Mouse (Mus musculus): ENCODE results near the gene Mybph.

The Mybph gene

GRCm38 (mm10) chr1:134184089-134184488 is 9.2 kb upstream of the Mybph start:
- no peak for DNase-seq (ENCODE audit: low spot score in 2 of 2)

GRCm38 (mm10) chr1:134188217-134188616 is 5.0 kb upstream of the Mybph start:
- no peak for DNase-seq (ENCODE audit: low spot score in 2 of 2)

- peak in 1 of 2 experiments; percentile 55 for DNase-seq (ENCODE audit: low spot score in 2 of 2)
Observed at GRCm38 (mm10) chr1:134188989-134189729, 4.1 kb upstream of the Mybph start.

GRCm38 (mm10) chr1:134191192-134191591 is 2.1 kb upstream of the Mybph start:
- DNase-seq (ENCODE audit: low spot score in 2 of 2) = no peak

GRCm38 (mm10) chr1:134192024-134192423 is 1.2 kb upstream of the Mybph start:
- DNase-seq (ENCODE audit: low spot score in 2 of 2) = no peak

- DNase-seq (ENCODE audit: low spot score in 2 of 2) = no peak
Observed at GRCm38 (mm10) chr1:134193674-134194197, 488 bp downstream of the Mybph start.

GRCm38 (mm10) chr1:134194298-134195022 is 1.2 kb downstream of the Mybph start:
- no peak for DNase-seq (ENCODE audit: low spot score in 2 of 2)

GRCm38 (mm10) chr1:134195117-134195516 is 1.9 kb downstream of the Mybph start:
- no peak for DNase-seq (ENCODE audit: low spot score in 2 of 2)

GRCm38 (mm10) chr1:134195571-134195970 is 2.3 kb downstream of the Mybph start:
- peak; percentile 49 to 68 for DNase-seq (ENCODE audit: low spot score in 2 of 2)

- DNase-seq (ENCODE audit: low spot score in 2 of 2) = no peak
Observed at GRCm38 (mm10) chr1:134195979-134196378, 2.7 kb downstream of the Mybph start.

- DNase-seq (ENCODE audit: low spot score in 2 of 2) = peak; percentile 78 to 79
Observed at GRCm38 (mm10) chr1:134196386-134196785, 3.1 kb downstream of the Mybph start.

GRCm38 (mm10) chr1:134197325-134197982 is 4.2 kb downstream of the Mybph start:
- DNase-seq (ENCODE audit: low spot score in 2 of 2) = no peak

- no peak for DNase-seq (ENCODE audit: low spot score in 2 of 2)
Observed at GRCm38 (mm10) chr1:134198197-134198995, 5.1 kb downstream of the Mybph start.

- DNase-seq (ENCODE audit: low spot score in 2 of 2) = no peak
Observed at GRCm38 (mm10) chr1:134200481-134200880, 7.2 kb downstream of the Mybph start.

GRCm38 (mm10) chr1:134200998-134201686 is 7.9 kb downstream of the Mybph start:
- DNase-seq (ENCODE audit: low spot score in 2 of 2) = peak; percentile 51 to 60

- peak in 1 of 2 experiments; percentile 48 for DNase-seq (ENCODE audit: low spot score in 2 of 2)
Observed at GRCm38 (mm10) chr1:134201751-134202420, 8.6 kb downstream of the Mybph start.

GRCm38 (mm10) chr1:134204230-134204629 is 11.0 kb downstream of the Mybph start:
- peak; percentile 62 to 64 for DNase-seq (ENCODE audit: low spot score in 2 of 2)

- no peak for DNase-seq (ENCODE audit: low spot score in 2 of 2)
Observed at GRCm38 (mm10) chr1:134205296-134206018, 12.2 kb downstream of the Mybph start.

- no peak for DNase-seq (ENCODE audit: low spot score in 2 of 2)
Observed at GRCm38 (mm10) chr1:134206085-134206484, 12.8 kb downstream of the Mybph start.

Measured in right cerebral cortex, adult 2 months (tissue).